Mouse (Mus musculus) lung, postnatal 0 days (tissue): ENCODE data around the gene Snx9. TPM values are rescaled to one million over a fixed set of nuclear protein-coding genes. Genes with fewer than 3 reads are reported as not detected.

Experiments used
- ATAC-seq: fragments of 200-750 bp; cut with Nextera tagmentation; 2 replicates; pipeline ENCODE4 v1.8.0; 2017; ENCODE audit warnings: moderate library complexity
- DNase-seq: peaks from one replicate; pipeline ENCODE4 v3.0.0-alpha.2; 2016; ENCODE audit warnings: low spot score
- H3K27ac ChIP-seq: fragments of 300-500 bp; sonication (generic); 2 replicates; pipeline ENCODE4 v1.5.1; 2014; ENCODE audit warnings: antibody characterized with exemption, mild to moderate bottlenecking, low read length, mixed read lengths
- H3K27me3 ChIP-seq: fragments of 300-500 bp; sonication (generic); replicated peaks from 2 replicates; pipeline ENCODE4 v1.6.1; 2014; ENCODE audit warnings: low read length, mixed read lengths; ENCODE audit not compliant: insufficient read depth
- H3K36me3 ChIP-seq: fragments of 300-500 bp; sonication (generic); 2 replicates; pipeline ENCODE4 v1.6.1; 2014; ENCODE audit warnings: low read length, mixed read lengths; ENCODE audit not compliant: insufficient read depth
- H3K4me1 ChIP-seq: fragments of 300-500 bp; sonication (generic); 2 replicates; pipeline ENCODE4 v1.6.1; 2014; ENCODE audit warnings: antibody characterized with exemption, low read depth, low read length, mixed read lengths; ENCODE audit not compliant: insufficient read depth
- H3K4me2 ChIP-seq: fragments of 300-500 bp; sonication (generic); replicated peaks from 2 replicates; pipeline ENCODE4 v1.6.1; 2014; ENCODE audit warnings: low read depth, mild to moderate bottlenecking, low read length, moderate library complexity, mixed read lengths
- H3K4me3 ChIP-seq: fragments of 300-500 bp; sonication (generic); 2 replicates; pipeline ENCODE4 v1.5.1; 2014; ENCODE audit warnings: low read depth, low read length
- H3K9ac ChIP-seq: fragments of 300-500 bp; sonication (generic); replicated peaks from 2 replicates; pipeline ENCODE4 v1.6.1; 2014; ENCODE audit warnings: low read depth, mild to moderate bottlenecking
- H3K9me3 ChIP-seq: fragments of 300-500 bp; sonication (generic); 2 replicates; pipeline ENCODE4 v1.6.1; 2016; ENCODE audit warnings: low read length, mixed read lengths
- CTCF ChIP-seq: IDR thresholded peaks from 2 replicates; pipeline ENCODE4 v1.5.1; 2016; ENCODE audit warnings: antibody characterized with exemption, mild to moderate bottlenecking
- EP300 ChIP-seq: IDR thresholded peaks from 2 replicates; pipeline ENCODE4 v1.6.1; 2016; ENCODE audit warnings: antibody characterized with exemption, mild to moderate bottlenecking, control low read depth
- WGBS: fragments of 180-500 bp; shearing (Covaris S2); extraction: QIAGEN DNeasy Blood & Tissue Kit; methylation state at CpG from one replicate; pipeline ENCODE4 v1.1.7; 2014; 5-methylcytosine and 5-hydroxymethylcytosine counted together
- polyA plus RNA-seq: library from polyadenylated mRNA; unstranded; fragments of >200 nt; fragmentation: Nextera tagmentation; extraction: Ambion mirVana; gene quantifications from 2 replicates; pipeline ENCODE4 v1.2.1, GENCODE M21; 2015

Gene Snx9
- polyA plus RNA-seq, 1 experiment from 2014 or later: 26.3 TPM

DNA sequence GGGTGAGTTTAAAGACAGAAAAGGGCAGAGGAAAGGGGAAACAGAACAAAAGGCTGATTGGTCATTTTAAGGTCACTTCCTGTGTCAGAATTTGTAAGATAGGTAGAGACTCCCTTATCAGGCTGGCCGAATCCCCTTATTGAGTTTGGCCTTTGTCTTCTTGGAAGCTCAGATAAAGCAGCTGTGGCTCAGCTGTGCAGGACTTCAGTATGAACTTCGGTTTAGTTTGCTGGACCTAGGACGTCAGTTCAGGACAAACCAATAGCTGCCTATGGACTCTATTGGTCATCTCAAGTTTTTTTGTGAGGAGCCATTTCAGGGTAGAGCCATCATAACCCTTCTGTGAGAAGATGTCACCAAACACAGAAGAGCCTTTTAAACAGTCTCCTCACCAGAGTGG lies 12.2 kb upstream of the Snx9 start:
- Histone ChIP-seq H3K4me1 (no peaks in the 10 kb centered on the region), H3K9ac (no peak overlapping the region), H3K4me2 (no peak overlapping the region), H3K9me3 (no peaks in the 10 kb centered on the region), H3K27me3 (no peaks in the 10 kb centered on the region), H3K27ac (no peak overlapping the region), H3K4me3 (no peak overlapping the region), H3K36me3 (no peaks in the 10 kb centered on the region)
- ATAC-seq (no peak), DNase-seq (no peak)
- TF ChIP-seq CTCF (no peak), EP300 (no peak)
- 53% methylated on average over 3 of the region's 3 CpGs for WGBS

DNA sequence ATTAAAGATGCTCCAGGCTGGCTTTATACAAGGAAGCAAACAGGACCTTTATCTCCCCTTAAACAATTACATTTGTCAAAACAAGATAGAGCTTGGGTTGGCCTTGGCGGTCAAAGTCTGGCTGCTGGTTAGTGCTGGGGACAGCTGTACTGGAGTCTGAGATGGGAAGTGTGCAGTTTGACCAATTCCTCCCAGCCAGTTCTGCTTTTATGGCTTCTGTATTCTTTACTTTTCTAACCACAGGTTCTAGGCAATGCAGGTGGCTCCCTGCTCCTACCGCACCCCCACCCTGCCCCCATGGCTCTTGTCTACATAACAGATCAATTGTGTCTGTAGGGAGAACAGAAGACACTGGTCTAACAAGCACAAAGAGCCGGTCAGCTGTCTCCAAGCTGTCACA lies 11.2 kb upstream of the Snx9 start:
- 64% methylated on average over 3 of the region's 3 CpGs for WGBS
- Histone ChIP-seq H3K9me3 (no peaks in the 10 kb centered on the region), H3K27me3 (no peaks in the 10 kb centered on the region), H3K4me1 (no peaks in the 10 kb centered on the region), H3K36me3 (no peaks in the 10 kb centered on the region), H3K4me3 (no peak overlapping the region), H3K27ac (no peak overlapping the region), H3K9ac (no peak overlapping the region), H3K4me2 (no peak overlapping the region)
- ATAC-seq: no peak
- DNase-seq: no peak
- no peak for TF ChIP-seq CTCF
- TF ChIP-seq EP300: no peak

DNA sequence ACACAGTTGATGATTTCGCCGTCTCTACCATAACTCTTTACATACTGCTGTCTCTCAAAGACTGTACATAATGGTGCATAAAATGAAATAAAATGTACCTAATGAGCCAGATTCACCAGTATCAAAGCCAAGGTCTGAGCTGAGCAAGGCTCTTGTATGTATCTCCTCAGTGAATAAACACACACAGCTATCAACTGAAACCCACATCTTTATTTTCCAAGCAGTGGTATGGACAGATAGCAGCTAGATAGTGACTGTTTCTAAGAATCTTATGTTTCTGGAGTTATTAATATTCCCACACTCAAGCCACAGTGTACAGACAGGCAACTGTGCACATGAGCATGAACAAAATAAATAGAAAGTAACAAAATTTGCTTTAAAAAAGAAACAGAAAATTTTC lies 10.7 kb upstream of the Snx9 start:
- Histone ChIP-seq H3K9me3 (no peaks in the 10 kb centered on the region), H3K4me2 (no peak overlapping the region), H3K27ac (no peak overlapping the region), H3K4me1 (no peaks in the 10 kb centered on the region), H3K27me3 (no peaks in the 10 kb centered on the region), H3K4me3 (no peak overlapping the region), H3K9ac (no peak overlapping the region), H3K36me3 (no peaks in the 10 kb centered on the region)
- TF ChIP-seq EP300 (no peak), CTCF (no peak)
- ATAC-seq (no peak), DNase-seq (no peak)
- 84% methylated on average over 2 of the region's 2 CpGs for WGBS

DNA sequence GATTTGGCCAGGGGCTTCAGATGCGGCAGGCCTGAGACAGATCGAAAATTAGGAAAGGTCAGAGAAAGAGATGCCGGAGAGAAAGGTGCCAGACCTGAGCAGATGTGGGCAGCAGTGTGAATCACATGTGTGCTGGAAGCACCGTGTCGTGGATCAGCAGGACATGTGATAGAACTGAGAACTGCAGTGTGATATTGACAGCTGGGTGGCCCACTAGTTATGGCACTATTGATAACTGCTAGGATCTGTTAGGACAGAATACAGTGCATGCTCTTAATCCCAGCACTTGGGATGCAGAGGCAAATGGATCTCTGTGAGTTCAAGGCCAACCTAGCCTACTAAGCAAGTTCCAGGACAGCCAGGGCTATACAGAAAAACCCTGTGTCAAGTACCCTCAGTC lies 10.3 kb upstream of the Snx9 start:
- TF ChIP-seq CTCF: no peak
- no peak for TF ChIP-seq EP300
- ATAC-seq: no peak
- 90% methylated on average over 5 of the region's 5 CpGs for WGBS

DNA sequence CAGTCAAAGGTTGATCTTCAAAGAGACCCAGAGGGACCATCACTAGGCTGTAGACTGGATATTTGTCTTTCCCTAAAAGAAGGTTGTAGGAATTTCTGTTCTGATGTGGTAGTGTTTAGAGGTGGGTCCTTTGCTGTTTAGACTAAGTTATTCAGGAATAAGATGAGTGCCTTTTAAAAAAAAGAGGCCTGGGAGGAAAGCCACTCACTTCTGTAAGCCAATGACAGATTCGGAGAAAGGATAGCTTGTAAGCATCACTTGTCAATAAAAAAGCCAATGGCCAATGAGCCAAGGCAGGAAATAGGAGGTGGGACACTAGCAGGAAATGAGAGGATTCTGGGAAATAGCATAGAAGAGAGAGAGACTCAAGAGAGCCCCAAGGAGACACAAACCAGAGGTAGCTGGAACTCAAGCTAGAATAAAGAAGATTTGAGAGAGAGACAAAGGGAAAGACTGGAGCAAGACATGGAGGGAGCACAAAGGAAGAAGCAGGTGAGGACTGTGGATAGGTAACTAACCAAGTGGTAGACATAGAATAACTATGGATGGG lies 9.8 kb upstream of the Snx9 start:
- Histone ChIP-seq H3K4me3 (no peak overlapping the region), H3K9me3 (no peaks in the 10 kb centered on the region), H3K36me3 (no peaks in the 10 kb centered on the region), H3K4me1 (no peaks in the 10 kb centered on the region), H3K9ac (no peak overlapping the region), H3K4me2 (no peak overlapping the region), H3K27me3 (no peaks in the 10 kb centered on the region), H3K27ac (no peak overlapping the region)
- ATAC-seq (no peak), DNase-seq (no peak)
- TF ChIP-seq CTCF (no peak), EP300 (no peak)
- 85% methylated on average over 1 of the region's 1 CpGs for WGBS

More for the DNA sequence above, 10.3 kb upstream of the Snx9 start:
- DNase-seq: no peak
- no peak overlapping the region for H3K4me3 ChIP-seq
- no peaks in the 10 kb centered on the region for H3K9me3 ChIP-seq
- no peaks in the 10 kb centered on the region for H3K36me3 ChIP-seq
- no peak overlapping the region for H3K4me2 ChIP-seq
- H3K9ac ChIP-seq: no peak overlapping the region
- no peak overlapping the region for H3K27ac ChIP-seq
- H3K4me1 ChIP-seq: no peaks in the 10 kb centered on the region
- no peaks in the 10 kb centered on the region for H3K27me3 ChIP-seq

DNA sequence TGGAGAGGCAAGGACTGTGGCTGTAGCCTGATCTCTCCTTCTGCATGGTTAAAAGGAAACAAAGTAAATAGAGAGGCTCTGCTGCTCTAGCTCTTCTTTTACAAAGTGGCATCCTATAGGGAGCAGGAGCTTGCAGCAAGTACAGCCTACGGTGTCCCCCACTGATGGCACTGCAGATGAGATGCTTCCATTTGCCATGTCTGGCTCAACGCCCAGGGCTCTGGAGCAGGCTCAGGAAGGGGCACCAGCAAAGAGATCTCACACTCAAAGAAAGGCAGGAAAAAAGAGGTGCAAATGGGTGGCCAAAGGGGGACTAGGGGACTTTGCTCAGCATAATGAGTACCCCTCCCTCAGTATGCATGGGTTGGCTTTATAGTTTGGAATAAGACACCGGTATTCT lies 7.0 kb upstream of the Snx9 start:
- Histone ChIP-seq H3K9ac (no peak overlapping the region), H3K4me1 (no peaks in the 10 kb centered on the region), H3K9me3 (no peaks in the 10 kb centered on the region), H3K36me3 (no peaks in the 10 kb centered on the region), H3K4me2 (no peak overlapping the region), H3K27me3 (no peaks in the 10 kb centered on the region), H3K27ac (no peak overlapping the region), H3K4me3 (no peak overlapping the region)
- 82% methylated on average over 3 of the region's 3 CpGs for WGBS
- ATAC-seq: no peak
- DNase-seq: no peak
- TF ChIP-seq EP300 (no peak), CTCF (no peak)

DNA sequence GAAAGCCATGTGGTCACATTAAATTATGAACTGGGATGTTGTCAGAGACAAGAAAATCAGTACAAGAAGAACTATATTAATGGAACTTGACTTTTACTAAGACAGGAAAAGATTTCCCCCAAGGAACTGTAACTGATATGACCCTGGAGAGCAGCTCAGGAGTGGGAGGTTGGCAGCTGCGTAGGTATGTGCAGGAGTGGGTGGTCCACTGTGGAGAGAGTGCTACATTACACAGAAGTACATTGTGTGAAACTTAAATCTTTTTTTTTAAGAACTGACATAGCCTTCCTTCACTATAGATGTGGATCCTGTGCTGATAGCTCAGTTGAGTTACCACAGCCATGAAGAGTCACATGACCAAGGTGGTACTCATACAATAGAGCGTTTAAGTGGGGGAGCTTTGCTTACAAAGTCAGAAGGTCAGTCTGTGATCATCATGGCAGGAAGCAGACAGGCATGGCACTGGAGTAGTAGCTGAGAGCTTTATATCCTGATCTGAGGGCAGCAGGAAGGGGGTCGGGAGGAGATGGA lies 6.3 kb upstream of the Snx9 start:
- H3K27ac ChIP-seq: no peak overlapping the region
- H3K4me1 ChIP-seq: no peaks in the 10 kb centered on the region
- DNase-seq (no peak), ATAC-seq (no peak)
- WGBS: 60% methylated on average over 3 of the region's 3 CpGs
- no peak overlapping the region for H3K9ac ChIP-seq
- no peaks in the 10 kb centered on the region for H3K9me3 ChIP-seq
- no peaks in the 10 kb centered on the region for H3K27me3 ChIP-seq
- H3K4me2 ChIP-seq: no peak overlapping the region
- H3K36me3 ChIP-seq: no peaks in the 10 kb centered on the region
- TF ChIP-seq CTCF: no peak
- TF ChIP-seq EP300: no peak
- H3K4me3 ChIP-seq: no peak overlapping the region
